8 mouse cellular contexts compared by ENCODE assay signal in the genomic region with DNA sequence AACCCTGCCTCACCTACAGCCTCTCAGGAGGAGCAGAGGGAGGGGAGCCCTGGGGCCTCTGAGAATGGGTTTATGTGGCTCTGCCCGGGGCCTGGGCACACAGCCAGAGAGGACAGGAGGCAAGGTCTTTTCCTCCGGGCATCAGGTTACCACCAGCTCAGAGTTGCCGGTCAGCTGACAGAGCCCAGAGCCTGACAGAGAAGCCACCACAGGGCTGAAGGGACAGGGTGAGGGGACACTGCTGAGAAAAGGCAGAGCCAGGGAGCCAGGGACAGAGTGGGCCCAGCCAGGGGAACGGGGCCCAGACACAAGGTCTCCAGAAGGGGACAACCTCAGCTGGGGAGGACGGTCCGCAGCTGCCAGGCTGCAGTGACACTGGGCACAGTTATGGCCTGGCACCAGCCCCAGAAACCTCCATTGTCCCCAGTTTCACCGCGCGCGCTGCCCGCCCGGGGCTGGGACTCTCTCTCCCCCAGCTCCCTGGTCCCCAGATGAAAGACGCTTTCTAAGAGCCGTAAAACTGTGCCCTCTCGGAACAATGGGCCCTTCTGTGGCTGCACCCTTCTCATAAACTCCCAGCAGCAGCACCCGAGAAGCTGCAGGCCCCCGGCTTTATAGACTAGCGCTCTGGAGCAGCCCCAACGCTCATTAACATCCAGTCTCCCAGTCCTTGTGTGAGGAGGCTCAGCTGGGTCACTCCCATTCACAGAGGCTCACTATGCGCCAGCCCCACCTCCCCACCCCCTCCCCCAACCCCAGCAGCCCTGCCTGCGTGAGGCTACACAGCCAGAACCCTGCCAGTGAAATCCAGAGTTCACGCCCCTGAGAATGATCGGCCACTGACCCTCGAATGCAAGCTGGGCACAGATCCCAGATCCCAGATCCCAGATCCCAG. TPM values are rescaled to one million over a fixed set of nuclear protein-coding genes. Genes with fewer than 3 reads are reported as not detected.
DNase-seq lines count a peak whose midpoint lies in the region; ATAC-seq and TF ChIP-seq lines count a peak whose summit lies in the region.

No protein-coding gene starts in this region.

- no peak for TF ChIP-seq POLR2A in cerebellum, adult 2 months (IDR thresholded peaks at IDR 0.05; ENCODE audit: borderline replicate concordance, insufficient read depth, low read length)

- H3K4me3 ChIP-seq in cerebellum, adult 2 months (replicated peaks; ENCODE audit: insufficient read depth, low read depth, low read length): no peak overlapping the region
- no peak overlapping the region for H3K4me3 ChIP-seq in layer of hippocampus, adult 2 months
- H3K4me3 ChIP-seq in liver, postnatal 0 days (ENCODE audit: low read depth, low read length): no peak overlapping the region

- DNase-seq in ES-CJ7 (ENCODE audit: low read depth, low spot score): peak; percentile 74
- DNase-seq in cerebellum, adult 2 months: peak; percentile 65 to 70
- DNase-seq in heart, postnatal 36 days: peak; percentile 61 to 73
- peak; percentile 79 to 88 for DNase-seq in layer of hippocampus, adult 2 months (ENCODE audit: low spot score in 2 of 2)
- DNase-seq in liver, postnatal 0 days: peak; percentile 61
- DNase-seq in retina, embryonic 14.5 days (ENCODE audit: low spot score): peak; percentile 65
- DNase-seq in spleen, postnatal 14 days (ENCODE audit: low spot score in 2 of 2): no peak

- no peaks in the 10 kb centered on the region for H3K27me3 ChIP-seq in cerebellum, adult 2 months (ENCODE audit: control insufficient read depth, insufficient read depth, low read length)
- no peaks in the 10 kb centered on the region for H3K27me3 ChIP-seq in liver, postnatal 0 days (ENCODE audit: insufficient read depth, low read length)

- no peak for TF ChIP-seq CTCF in cerebellum, adult 2 months (IDR thresholded peaks at IDR 0.05; ENCODE audit: borderline replicate concordance, insufficient read depth, low read depth, low read length)
- TF ChIP-seq CTCF in layer of hippocampus, adult 2 months (conservative IDR thresholded peaks at IDR 0.05): 0 out of 2 replicates have a peak, but pooled peaks have one; percentile 9
- TF ChIP-seq CTCF in liver, postnatal 0 days (IDR thresholded peaks at IDR 0.05; ENCODE audit: low read depth): no peak

- H3K9me3 ChIP-seq in liver, postnatal 0 days (ENCODE audit: low read length): no peaks in the 10 kb centered on the region

- 21% methylated on average over 24 of the region's 24 CpGs for WGBS in cerebellum, adult 2 months
- WGBS in liver, postnatal 0 days (ENCODE audit: insufficient replicate concordance): 41% methylated on average over 18 of the region's 24 CpGs

- no peaks in the 10 kb centered on the region; the same call in 1 of the 2 replicates for H3K4me1 ChIP-seq in cerebellum, adult 2 months (ENCODE audit: control insufficient read depth, insufficient read depth, low read length)
- H3K4me1 ChIP-seq in liver, postnatal 0 days (ENCODE audit: insufficient read depth): peaks cover 13% of the 10 kb centered on the region; the same call in 1 of the 2 replicates

- intact Hi-C loops in heart, postnatal 36 days (cut with DNase I): loop anchor here (5.0 kb wide), 1 partner anchor 41 kb away; no protein-coding TSS in a partner anchor

- H3K4me2 ChIP-seq in liver, postnatal 0 days (ENCODE audit: low read depth, low read length): peak overlapping the region; percentile 20; the same call in 1 of the 2 replicates

- no peak overlapping the region for H3K27ac ChIP-seq in cerebellum, adult 2 months (ENCODE audit: insufficient read depth, low read length)
- H3K27ac ChIP-seq in layer of hippocampus, adult 2 months: peak overlapping the region; percentile 74
- H3K27ac ChIP-seq in liver, postnatal 0 days (ENCODE audit: low read depth): peak overlapping the region; percentile 23; the same call in 1 of the 2 replicates

- no peaks in the 10 kb centered on the region for H3K36me3 ChIP-seq in liver, postnatal 0 days (replicated peaks; ENCODE audit: insufficient read depth, low read length)

- 0 out of 2 replicates have a peak overlapping the region, but pooled peaks have one; percentile 26 for H3K9ac ChIP-seq in liver, postnatal 0 days (replicated peaks)

- ATAC-seq in frontal cortex, adult (ENCODE audit: low TSS enrichment): peak; percentile 87
- peak; percentile 79 for ATAC-seq in liver, postnatal 0 days

- TF ChIP-seq EP300 in liver, postnatal 0 days (IDR thresholded peaks at IDR 0.05; ENCODE audit: low read depth): no peak

RNA-seq across cellular contexts. Expression of a gene that starts 7.9 kb away (rescaled TPM):
- 52.7 and 55.5 TPM in 2 replicates for polyA plus RNA-seq in cerebellum, adult 2 months (2012; rRNA removed)
- 10 to 100 TPM; 62.5 to 65.0 TPM for total RNA-seq in heart, postnatal 36 days (2021)
- 10 to 100 TPM; 43.9 to 52.8 TPM for total RNA-seq in layer of hippocampus, adult 2 months (2021)
- polyA plus RNA-seq in liver, postnatal 0 days (2015; fragmentation: Nextera tagmentation; extraction: Ambion mirVana): 6.3 and 7.6 TPM in 2 replicates

RNA-seq across cellular contexts. Expression of a gene that starts 42.4 kb away (rescaled TPM):
- polyA plus RNA-seq in cerebellum, adult 2 months (2012; rRNA removed): 40.0 and 40.6 TPM in 2 replicates
- total RNA-seq in heart, postnatal 36 days (2021): 10 to 100 TPM; 14.0 to 14.8 TPM
- total RNA-seq in layer of hippocampus, adult 2 months (2021): 10 to 100 TPM; 93.0 to 93.5 TPM
- polyA plus RNA-seq in liver, postnatal 0 days (2015; fragmentation: Nextera tagmentation; extraction: Ambion mirVana): 15.1 TPM in 2 replicates

Comparison
In these comparisons a context has a peak if more than half of its experiments do, and no peak if none do; other contexts are left out.
1. DNase-seq: peak in ES-CJ7 (single experiment), cerebellum, adult 2 months (2 of 2), heart, postnatal 36 days (2 of 2), layer of hippocampus, adult 2 months (2 of 2), liver, postnatal 0 days (single experiment) and retina, embryonic 14.5 days (single experiment); none in spleen, postnatal 14 days (0 of 2).
2. RNA of a gene that starts 42.4 kb away (total RNA-seq): 93.0 to 93.5 TPM in layer of hippocampus, adult 2 months; 14.0 to 14.8 TPM in heart, postnatal 36 days; every median in the first group is over 4 times any median in the second.